7 mouse cellular contexts compared by ENCODE assay signal in the genomic region with DNA sequence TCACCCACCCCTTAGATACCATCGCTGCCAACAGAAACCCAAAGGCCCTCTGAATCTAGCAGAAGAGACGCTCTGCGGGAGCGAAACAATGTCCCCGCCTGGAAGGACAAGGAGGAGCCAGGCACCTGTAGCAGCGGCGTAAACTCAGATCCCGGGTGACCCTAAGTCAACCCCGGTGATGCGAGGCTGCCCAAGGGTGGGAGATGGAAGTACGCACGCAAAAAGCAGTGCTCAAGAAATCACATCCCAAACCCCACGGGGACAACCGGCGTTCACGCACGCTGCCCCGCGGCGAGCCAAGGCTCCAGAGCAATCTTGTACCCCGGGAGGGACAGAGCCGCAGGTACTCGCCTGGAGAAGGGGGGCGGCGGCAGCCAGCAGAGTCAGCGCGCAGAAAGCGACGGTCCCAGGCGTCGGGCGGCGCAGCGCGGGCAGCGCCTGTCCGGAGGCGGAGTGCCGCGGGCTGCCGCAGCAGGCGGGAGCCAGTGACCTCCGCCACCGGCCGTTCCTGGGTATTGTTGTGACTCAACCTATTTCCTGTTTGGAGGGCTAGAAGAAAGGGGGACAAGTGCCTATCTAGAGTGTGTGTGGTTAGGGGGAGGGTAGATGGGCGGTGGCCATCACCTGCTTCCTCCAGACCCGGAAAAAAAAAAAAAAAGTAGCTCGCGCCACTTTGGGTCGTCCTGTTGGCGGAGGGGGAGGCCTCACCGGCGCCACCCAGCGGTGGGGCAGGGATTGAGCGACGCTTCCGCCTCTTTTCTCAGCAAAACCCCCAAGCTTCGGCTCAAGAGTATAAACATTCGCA. TPM values are rescaled to one million over a fixed set of nuclear protein-coding genes. Genes with fewer than 3 reads are reported as not detected.
DNase-seq lines count a peak whose midpoint lies in the region; ATAC-seq and TF ChIP-seq lines count a peak whose summit lies in the region.

Gene Tjp2 (minus strand): TSS at position 531 of the 805 bp plus-strand sequence.

- under 1% methylated on average over 59 of the region's 59 CpGs for WGBS in small intestine, adult 2 months

- ATAC-seq in inflammation-experienced regulatory T-cells, adult 6 months: peak; percentile 63

- H3K36me3 ChIP-seq in small intestine, adult 2 months (ENCODE audit: control insufficient read depth, insufficient read depth, low read length): no peaks in the 10 kb centered on the region

- intact Hi-C loops in gastrocnemius, postnatal 36 days (cut with DNase I): loop anchor here (2.0 to 5.0 kb wide), 2 partner anchors 38 to 72 kb away; no protein-coding TSS in a partner anchor
- intact Hi-C loops in left cerebral cortex, postnatal 4 days (cut with DNase I): no loop called here

- TF ChIP-seq CTCF in small intestine, adult 2 months (IDR thresholded peaks at IDR 0.05; ENCODE audit: extremely low read depth, insufficient read length, insufficient replicate concordance, low read depth, low read length): peak; percentile 99

- peak; percentile 83 for DNase-seq in adrenal gland, adult 2 months
- DNase-seq in cerebellum, postnatal 36 days: peak; percentile 13 to 19
- DNase-seq in gastrocnemius, postnatal 36 days: peak; percentile 33 to 43
- DNase-seq in left cerebral cortex, postnatal 4 days: no peak
- peak; percentile 51 for DNase-seq in mesoderm, embryonic 11.5 days (ENCODE audit: low read depth, low spot score)

- TF ChIP-seq POLR2A in small intestine, adult 2 months (IDR thresholded peaks at IDR 0.05; ENCODE audit: low read depth, low read length): peak; percentile 35

- no peaks in the 10 kb centered on the region for H3K27me3 ChIP-seq in small intestine, adult 2 months (ENCODE audit: control insufficient read depth, insufficient read depth, low read length)

- H3K27ac ChIP-seq in small intestine, adult 2 months (ENCODE audit: insufficient read depth, low read depth, low read length): peak within 1 kb of the TSS; percentile 99

- H3K4me1 ChIP-seq in small intestine, adult 2 months (ENCODE audit: control insufficient read depth, insufficient read depth, insufficient read length, low read length): peaks cover 14% of the 10 kb centered on the region; the same call in 1 of the 2 replicates

- H3K4me3 ChIP-seq in small intestine, adult 2 months (ENCODE audit: low read depth, low read length): peak within 1 kb of the TSS; percentile 78

RNA-seq across cellular contexts. Expression of gene Tjp2, which starts in this region (rescaled TPM):
- total RNA-seq in adrenal gland, adult 2 months (2021): 10 to 100 TPM in 1 of 2 experiments, 1 to 10 TPM in 1; 6.6 to 13.1 TPM
- 4.1 and 5.0 TPM in 2 replicates for polyA plus RNA-seq in adrenal gland, adult 2 months (2012; rRNA removed)
- total RNA-seq in gastrocnemius, postnatal 36 days (2021): 1 to 10 TPM; 3.5 to 3.7 TPM
- 1 to 10 TPM; 5.3 to 9.5 (median 5.4) TPM for polyA plus RNA-seq in inflammation-experienced regulatory T-cells, adult 6 months (2017; shearing (Covaris generic))
- 10 to 100 TPM; 19.0 to 20.3 TPM for total RNA-seq in left cerebral cortex, postnatal 4 days (2021)
- 24.9 and 74.0 TPM in 2 replicates for polyA plus RNA-seq in small intestine, adult 2 months (2012; rRNA removed)
